Mouse (Mus musculus) cerebellum, postnatal 4 days (tissue): ENCODE results near the gene Jtb.

Experiments used
- DNase-seq, 2 experiments: peaks; one replicate each; pipeline ENCODE4 v3.0.0; 2022; ENCODE audit warnings: low spot score in 2 of 2, mixed read lengths in 1 of 2

Jtb gene

DNA sequence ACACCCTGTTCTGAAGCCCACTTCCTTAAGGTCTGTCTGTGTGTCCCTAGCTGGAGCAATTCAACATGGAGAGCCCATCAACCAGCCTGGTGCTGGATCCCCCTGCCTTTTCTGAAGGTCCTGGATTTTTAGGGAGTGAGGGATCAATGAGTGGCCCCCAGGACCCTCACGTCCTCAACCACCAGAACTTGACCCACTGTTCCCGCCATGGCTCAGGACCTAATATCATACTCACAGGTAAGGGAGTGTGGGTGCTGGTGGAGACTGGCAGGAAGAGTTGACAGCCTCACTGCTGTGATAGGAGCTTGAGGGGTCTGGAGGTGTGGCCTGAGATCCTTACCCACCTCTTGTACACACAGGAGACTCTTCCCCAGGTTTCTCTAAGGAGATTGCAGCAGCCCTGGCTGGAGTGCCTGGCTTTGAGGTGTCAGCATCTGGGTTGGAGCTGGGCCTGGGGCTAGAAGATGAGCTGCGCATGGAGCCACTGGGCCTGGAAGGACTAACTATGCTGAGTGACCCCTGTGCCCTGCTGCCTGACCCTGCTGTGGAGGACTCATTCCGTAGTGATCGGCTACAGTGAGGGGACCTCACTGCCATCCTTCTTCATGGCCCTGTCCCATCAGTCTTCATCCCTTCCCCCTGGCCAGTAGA, 31.8 kb downstream of the Jtb start:
- DNase-seq = no peak

DNA sequence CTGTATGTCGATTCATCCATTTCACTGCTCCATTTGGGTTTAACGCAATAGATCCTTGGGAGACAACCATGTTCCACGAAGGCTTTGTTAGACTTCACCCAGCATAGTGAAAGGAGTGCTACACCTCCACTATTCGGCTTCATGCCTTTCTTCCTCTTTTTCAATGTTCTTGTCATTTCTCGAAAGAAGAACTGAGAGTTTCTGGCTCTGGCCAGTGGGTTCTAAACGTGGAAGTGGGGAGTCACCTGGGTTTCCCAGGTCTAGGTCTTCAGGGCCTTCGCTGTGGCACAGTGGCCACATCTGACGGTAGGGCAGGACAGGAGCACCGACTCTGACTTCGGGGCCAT, 33.3 kb downstream of the Jtb start:
- DNase-seq = no peak

DNA sequence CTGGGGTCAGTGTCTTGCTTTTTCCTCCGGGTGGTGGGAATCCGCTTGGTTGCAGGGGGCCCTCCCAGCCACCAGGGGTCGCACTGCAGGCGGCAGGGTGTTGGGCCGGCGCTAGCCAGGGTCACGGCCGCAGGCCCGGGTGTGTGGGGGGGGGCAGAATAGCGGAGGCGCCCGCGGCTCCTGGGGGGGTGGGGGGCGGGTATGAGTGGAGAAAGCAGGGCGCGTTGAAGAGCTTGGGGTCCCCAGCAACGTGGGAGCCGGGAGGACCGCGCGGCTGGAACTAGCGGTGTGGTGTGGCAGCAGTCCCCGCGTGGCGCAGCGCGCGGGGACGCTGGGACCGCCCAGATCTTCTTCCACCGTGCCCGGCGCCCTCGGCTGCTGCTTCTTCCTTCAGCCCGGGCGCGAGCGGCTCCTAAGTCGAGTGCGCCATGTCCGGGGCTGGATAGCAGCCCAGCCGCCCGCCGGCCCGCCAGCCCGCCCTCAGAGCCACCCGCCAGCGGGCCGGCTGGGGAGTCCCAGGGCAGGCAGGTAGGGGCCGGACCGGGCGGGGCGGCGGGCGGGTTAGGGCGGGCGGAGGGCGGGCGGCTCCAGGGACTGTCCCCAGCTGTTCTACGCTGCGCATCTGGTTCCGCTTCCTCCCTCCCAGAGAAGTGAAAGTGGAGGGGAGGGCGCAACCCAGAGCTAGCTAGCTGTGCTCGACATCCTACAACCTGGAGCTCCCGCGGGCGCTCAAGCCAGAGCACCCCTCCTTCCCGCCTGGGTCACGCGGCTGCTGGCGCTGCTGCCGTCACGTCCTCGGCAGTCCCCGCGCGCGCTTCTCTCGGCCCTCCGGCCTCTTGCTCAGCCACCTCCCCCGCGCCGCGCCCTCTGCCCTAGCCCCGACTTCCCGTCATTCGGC, 33.9 kb downstream of the Jtb start, which contains the start of gene Dennd4b:
Dennd4b (plus strand) TSS at position 152 of the 898 bp plus-strand sequence.
- peak; percentile 92 to 94 for DNase-seq

DNA sequence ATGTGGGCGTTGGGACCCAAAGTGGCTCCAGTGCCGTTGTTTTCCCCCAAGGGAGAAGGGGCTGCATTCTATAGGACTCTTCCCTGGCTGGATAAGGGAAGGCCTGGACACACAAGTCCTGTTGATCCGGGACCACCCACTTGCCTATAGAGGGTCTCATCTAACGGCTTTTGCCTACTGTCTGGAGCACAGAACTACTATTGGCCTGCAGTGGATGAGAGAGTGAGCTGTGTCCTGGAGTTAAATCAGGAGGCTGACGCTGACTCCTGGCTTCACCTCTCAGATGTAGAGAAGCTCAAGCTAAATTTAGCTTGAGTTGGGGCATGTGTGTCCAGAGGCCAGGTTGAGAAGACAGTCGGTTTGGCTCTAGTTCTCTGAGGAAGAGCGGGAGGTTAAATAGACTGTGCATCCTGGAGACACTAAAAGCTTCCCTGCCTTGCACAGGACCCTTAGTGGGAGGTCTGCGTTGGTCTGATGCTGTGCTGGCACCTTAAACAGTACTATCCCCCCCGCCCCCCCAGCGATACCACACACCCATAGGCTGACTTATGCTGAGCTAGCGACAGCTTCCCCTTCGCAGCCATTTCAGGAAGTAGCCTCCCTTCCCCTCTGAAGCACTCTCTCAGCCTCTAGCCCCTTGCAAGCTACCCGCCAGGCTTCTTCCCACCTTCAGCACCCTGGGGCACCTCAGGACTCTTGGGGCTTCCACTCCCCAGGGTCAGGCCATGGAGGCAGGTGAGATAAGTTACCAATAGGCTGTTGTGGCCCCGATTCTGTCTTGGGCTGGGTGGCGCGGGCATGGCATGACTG, 34.7 kb downstream of the Jtb start:
- no peak for DNase-seq

DNA sequence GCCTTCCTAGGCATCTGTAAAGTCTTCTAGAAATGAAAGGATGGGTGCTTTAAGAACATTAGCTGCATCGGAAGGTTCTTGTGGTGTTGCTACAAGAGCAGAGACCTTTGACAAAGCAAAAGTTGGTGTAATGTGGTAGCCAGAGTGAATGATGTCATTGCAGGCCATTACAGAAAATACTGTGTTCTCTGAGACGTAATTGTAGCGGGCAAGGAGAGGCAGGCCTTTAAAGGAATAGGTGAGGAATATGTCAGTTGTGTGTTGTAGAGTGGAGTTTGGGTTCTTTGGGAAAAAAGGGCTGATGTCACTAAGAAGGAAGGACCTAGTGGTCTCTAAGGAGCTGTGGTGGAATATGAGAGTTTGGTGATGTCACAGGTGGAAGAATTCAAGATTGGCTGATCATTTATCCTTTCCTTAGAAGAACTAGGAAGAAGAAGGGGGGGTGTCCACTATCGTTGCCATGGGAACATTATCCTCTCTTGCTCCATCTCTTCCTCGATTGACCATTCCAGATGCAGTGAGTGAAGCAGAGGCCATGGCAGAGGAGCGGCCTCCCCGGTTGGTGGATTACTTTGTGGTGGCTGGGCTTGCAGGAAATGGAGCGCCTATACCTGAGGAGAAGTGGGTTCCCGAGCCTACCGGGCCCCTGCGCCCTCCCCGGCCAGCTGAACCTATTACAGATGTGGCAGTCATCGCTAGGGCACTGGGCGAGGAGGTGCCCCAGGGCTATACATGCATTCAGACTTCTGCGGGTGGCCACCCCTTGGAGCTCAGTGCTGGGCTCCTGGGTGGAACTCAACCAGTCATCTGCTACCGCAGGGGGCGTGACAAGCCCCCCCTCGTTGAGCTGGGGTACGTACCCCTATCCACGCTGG, 35.7 kb downstream of the Jtb start:
- DNase-seq = no peak

DNA sequence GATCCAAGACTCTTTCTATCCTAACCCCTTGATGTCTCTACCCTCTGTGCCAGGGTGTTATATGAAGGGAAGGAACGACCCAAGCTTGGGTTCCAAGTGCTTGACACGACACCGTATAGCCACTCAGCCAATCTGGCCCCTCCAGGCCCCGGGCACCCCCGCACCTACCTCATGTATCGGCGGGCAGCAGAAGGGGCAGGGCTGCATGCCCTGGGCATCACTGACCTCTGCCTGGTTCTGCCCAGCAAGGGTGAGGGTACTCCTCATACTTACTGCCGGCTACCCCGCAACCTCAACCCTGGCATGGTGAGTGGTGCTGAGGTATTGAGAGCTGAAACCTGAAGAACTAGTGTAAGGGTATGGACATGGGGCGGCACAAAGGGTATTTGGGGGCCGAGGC, 36.8 kb downstream of the Jtb start:
- DNase-seq = no peak

DNA sequence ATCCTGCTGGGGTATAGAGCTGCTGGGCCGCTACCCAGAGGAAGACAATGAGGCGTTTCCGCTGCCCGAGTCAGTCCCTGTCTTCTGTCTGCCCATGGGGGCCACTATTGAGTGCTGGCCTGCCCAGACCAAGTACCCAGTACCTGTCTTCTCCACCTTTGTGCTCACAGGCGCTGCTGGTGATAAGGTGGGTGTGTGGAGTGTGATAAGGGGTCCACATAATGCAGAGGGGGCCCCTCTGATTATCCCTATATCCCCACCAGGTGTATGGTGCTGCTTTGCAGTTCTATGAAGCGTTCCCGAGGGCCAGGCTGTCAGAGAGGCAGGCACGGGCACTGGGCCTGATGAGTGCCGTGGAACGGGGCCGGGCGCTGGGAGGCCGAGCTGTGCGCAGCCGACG, 37.6 kb downstream of the Jtb start:
- no peak for DNase-seq

DNA sequence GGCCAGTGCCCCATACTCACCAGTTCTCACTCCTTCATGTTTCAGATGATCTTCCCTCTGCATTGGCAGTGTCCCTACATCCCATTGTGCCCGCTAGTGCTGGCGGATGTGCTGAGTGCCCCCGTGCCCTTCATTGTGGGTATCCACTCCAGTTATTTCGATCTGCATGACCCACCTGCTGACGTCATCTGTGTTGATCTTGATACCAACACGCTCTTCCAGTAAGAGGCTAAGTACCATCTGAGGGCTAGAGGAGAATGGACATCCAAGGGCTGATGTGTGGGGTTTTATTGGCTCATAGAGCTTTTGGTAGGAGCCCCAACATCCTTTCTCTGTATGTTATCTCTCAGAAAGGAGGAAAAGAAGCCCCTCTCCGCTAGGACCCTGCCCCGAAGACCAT, 39.4 kb downstream of the Jtb start:
- no peak for DNase-seq

DNA sequence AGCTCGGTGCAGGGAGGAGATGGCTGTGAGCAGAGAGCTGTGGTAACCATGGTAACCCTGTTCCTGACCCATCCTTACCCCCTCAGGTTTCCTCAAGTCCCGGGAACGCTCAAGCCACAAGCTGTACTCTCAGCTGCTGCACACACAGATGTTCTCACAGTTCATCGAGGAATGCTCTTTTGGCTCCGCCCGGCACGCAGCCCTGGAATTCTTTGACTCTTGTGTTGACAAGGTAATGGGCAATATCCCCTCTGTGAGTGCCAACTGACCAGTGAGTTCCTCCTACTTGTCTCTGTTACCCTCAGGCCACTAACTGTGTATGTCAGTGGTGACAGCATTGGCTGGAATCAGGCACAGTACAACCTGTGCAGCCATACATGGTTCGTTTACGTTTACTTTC, 40.8 kb downstream of the Jtb start:
- no peak for DNase-seq

DNA sequence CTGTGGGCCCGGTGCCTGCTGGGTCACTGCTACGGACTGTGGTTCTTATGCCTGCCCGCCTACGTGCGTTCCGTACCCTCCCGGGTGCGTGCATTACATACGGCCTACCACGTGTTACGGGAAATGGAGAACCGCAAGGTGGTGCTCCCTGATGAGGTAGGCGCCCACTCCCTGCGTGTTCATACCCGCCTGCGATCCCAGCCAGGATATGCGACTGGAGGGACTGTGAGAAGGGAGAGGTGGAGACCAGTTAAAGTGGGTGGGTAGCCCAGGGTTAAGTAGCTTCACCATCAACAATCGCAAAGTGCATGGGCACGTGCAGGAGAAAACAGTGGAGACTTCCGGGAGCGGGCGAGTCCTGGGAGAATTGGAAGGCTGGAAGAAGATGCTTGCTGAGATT, 42.5 kb downstream of the Jtb start:
- no peak for DNase-seq

DNA sequence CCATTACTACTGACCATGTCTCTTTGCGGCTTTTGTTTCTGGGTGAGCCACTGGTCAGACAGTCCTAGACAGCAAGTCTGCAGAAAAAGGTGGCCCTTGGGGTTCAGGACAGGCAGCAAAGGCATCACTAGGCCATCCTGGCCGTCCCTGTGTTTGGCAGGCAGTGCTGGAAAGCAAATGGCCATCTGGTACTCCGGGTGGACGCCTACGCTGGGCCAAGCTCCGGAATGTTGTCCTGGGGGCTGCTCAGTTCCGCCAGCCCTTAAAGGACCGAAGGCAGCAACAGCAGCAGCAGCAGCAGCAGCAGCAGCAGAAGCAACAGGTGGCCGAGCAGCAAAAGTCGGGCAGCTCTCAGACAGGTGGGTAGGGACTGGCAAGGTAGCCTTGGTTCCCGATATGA, 43.9 kb downstream of the Jtb start:
- no peak for DNase-seq

DNA sequence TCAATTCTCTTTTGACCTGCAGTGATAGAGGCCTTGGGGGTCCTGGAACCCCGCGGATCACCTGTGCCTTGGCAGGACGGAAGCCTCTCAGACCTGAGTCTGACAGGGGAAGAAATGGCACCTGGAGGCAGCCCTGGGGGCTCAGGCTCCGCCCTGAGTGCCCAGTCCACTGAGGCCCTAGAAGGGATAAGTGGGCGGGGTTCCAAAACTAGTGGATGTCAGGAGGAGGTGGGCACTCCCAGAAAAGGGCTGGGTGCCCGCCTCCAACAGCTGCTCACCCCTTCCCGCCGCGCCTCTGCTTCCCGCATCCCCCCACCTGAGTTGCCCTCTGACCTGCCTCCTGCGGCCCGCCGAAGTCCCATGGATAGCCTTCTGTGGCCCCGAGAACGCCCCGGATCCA, 45.5 kb downstream of the Jtb start:
- DNase-seq = no peak

DNA sequence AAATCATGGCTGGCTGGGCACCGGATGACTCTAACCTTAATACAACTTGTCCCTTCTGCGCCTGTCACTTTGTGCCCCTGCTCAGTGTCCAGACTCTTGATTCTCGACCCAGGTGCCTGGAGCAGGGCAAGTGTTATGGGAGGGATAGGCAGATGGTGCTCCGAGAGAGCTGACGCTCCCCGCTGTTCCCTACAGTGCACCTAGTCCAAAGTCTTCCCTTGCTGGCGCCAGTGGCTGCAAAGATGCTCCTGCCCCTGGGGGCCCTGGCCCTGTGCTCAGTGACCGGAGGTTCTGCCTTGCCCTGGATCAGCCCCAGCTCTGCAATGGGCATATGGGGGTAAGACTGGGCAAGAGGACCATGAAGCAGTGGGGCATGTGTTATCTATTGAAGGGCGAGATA, 46.4 kb downstream of the Jtb start:
- no peak for DNase-seq

DNA sequence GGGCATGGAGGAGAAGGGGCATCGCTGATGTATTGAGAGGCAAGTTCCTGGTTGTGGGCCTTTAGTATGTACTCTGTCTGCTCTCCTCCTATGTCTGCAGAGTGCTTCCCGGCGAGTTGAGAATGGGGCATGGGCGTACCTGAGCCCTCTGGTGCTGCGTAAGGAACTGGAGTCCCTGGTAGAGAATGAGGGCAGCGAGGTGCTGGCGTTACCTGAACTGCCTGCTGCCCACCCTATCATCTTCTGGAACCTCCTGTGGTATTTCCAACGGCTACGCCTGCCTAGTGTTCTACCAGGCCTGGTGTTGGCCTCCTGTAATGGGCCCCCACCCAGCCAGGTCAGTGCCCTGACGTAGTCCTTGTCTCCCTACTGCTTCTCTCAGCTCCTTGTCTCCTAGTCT, 46.8 kb downstream of the Jtb start:
- no peak for DNase-seq

DNA sequence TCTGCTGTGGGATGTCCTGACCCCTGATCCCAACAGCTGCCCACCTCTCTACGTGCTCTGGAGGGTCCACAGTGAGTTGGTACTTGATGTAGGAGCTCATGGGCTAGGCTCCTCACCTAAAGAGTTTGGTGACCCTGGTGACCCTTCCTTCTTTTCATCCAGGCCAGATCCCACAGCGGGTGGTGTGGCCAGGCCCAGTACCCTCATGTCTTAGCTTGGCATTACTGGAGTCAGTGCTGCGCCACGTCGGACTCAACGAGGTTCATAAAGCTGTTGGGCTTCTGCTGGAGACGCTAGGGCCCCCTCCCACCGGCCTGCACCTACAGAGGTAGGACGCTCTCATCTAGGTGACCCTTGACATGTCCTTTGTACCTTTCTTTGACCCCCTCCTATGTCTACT, 47.8 kb downstream of the Jtb start:
- DNase-seq = no peak

DNA sequence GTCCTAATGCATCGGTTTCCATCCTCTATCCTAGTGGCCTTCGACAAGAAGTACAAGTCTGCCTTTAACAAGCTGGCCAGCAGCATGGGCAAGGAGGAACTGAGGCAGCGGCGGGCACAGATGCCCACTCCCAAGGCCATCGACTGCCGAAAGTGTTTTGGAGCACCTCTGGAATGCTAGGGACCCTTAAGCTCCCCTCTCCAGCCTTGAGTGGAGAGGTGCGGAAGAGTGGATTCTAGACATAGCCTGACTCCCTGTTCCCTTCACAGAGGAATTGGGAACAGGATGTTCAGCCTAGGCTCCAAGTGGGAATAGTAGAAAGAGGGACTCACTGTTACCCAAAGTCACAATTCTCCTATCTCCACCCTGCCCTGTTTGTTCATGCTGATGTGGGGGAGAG, 48.3 kb downstream of the Jtb start:
- no peak for DNase-seq

DNA sequence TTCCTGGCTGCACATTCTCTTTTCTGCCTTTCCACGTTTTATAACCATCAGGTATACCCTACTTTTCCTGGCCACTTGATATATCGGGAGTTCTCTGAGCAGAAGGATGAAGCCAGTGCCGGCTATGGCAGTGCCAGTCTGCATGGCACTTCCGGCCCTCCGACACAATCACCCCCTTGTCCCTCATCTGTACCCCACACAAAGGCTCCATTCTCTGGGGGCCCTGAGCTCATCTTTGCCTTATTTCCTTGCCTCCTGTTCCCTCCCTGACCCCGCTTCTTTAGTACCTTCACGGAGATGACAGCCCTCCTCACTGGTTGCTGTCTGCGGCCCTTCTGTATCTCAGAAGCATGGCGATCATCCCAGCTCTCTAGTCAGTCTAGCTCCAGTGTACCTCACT, 49.3 kb downstream of the Jtb start:
- no peak for DNase-seq

DNA sequence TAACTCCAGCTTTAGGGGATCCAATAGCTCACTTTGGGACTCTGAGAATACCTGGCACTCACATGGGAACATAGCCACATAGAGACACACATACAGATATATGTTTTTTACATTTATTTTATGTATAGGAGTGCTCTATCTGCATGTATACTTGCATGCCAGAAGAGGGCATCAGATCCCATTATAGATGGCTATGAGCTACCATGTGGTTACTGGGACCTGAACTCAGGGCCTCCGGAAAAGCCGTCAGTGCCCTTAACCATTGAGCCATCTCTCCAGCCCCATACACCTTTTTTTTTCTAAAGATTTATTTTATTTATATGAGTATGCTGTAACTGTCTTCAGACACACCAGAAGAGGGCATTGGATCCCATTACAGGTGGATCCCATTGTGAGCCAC, 52.8 kb downstream of the Jtb start:
- DNase-seq = no peak
